Mouse (Mus musculus): ENCODE data around the gene Hs3st2. TPM values are rescaled to one million over a fixed set of nuclear protein-coding genes. Genes with fewer than 3 reads are reported as not detected.

Hs3st2 gene
- 0.50 TPM for total RNA-seq (2023)

DNA sequence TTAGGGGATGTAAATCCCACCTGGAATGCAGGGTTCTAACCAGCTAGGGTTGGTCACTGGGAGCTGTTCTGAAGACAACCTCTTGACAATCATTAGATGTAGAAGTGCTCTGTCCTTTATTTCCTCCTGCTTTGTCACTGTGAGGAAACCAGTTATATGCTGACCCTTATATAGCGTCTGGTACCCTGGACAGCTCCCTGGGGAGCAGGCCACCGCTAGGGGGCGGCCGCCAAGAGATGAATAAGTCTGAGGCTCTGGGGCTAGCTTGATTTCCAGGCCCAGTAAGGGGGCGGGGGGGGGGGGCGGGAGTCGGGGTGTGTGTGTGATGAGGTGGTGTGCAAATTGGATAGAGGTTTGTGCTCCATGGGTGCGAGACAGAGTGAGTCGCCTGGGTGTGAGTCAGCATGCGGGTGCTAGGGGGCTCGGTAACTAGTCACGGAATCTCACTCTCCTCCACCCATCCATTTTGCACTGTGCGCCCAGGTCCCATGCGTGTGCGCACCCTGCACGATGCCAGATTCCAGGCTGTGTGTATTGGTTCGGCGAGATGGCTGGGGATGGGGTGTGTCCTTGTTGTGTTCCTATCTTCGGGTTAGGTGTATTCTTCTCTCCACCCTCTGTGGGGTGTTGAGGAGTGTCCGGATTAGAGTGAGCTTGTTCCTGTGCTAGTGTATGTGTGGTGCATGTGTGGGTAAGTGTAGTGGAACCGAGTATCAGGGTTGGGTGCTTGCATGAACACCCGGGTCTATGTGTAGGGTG lies at the start of gene Hs3st2:
Hs3st2 (plus strand) TSS at position 635 of the 759 bp plus-strand sequence.

Data from CD4-positive naive resting alpha-beta T cell, adult 76 days (primary cell).